Mouse (Mus musculus) liver, embryonic 16.5 days (tissue): ENCODE data around the gene Spag16. TPM values are rescaled to one million over a fixed set of nuclear protein-coding genes. Genes with fewer than 3 reads are reported as not detected.

ENCODE experiments used
- ATAC-seq: fragments of 200-750 bp; cut with Nextera tagmentation; 2 replicates; pipeline ENCODE4 v1.8.0; 2017; ENCODE audit warnings: low read depth, mild to moderate bottlenecking, moderate number of reproducible peaks, moderate library complexity
- H3K27ac ChIP-seq: fragments of 300-500 bp; sonication (generic); 2 replicates; pipeline ENCODE4 v1.5.1; 2014; ENCODE audit warnings: mild to moderate bottlenecking, low read length
- H3K27me3 ChIP-seq: fragments of 300-500 bp; sonication (generic); 2 replicates; pipeline ENCODE4 v1.6.1; 2014; ENCODE audit warnings: low read depth, low read length, mixed read lengths; ENCODE audit not compliant: control insufficient read depth, insufficient read depth
- H3K36me3 ChIP-seq: fragments of 300-500 bp; sonication (generic); 2 replicates; pipeline ENCODE4 v1.6.1; 2014; ENCODE audit warnings: mild to moderate bottlenecking; ENCODE audit not compliant: control insufficient read depth, insufficient read depth
- H3K4me1 ChIP-seq: fragments of 300-500 bp; sonication (generic); 2 replicates; pipeline ENCODE4 v1.6.1; 2014; ENCODE audit warnings: low read depth, low read length, mixed read lengths; ENCODE audit not compliant: control insufficient read depth
- H3K4me2 ChIP-seq: fragments of 300-500 bp; sonication (generic); 2 replicates; pipeline ENCODE4 v1.6.1; 2014; ENCODE audit warnings: low read depth, low read length, mixed read lengths
- H3K4me3 ChIP-seq: fragments of 300-500 bp; sonication (generic); 2 replicates; pipeline ENCODE4 v1.5.1; 2014; ENCODE audit warnings: low read depth, mild to moderate bottlenecking, low read length
- H3K9ac ChIP-seq: fragments of 300-500 bp; sonication (generic); 2 replicates; pipeline ENCODE4 v1.6.1; 2014; ENCODE audit warnings: low read depth, low read length
- H3K9me3 ChIP-seq: fragments of 300-500 bp; sonication (generic); replicated peaks from 2 replicates; pipeline ENCODE4 v1.6.1; 2016; ENCODE audit warnings: low read length; ENCODE audit not compliant: control insufficient read depth
- WGBS: fragments of 180-500 bp; shearing (Covaris S2); extraction: QIAGEN DNeasy Blood & Tissue Kit; methylation state at CpG from one replicate; pipeline ENCODE4 v1.1.7; 2014; ENCODE audit not compliant: insufficient replicate concordance; 5-methylcytosine and 5-hydroxymethylcytosine counted together
- polyA plus RNA-seq: library from polyadenylated mRNA; unstranded; fragments of >200 nt; fragmentation: Nextera tagmentation; extraction: Ambion mirVana; gene quantifications from 2 replicates; pipeline ENCODE4 v1.2.1, GENCODE M21; 2015

The Spag16 gene
- polyA plus RNA-seq, 1 experiment from 2014 or later = not detected

DNA sequence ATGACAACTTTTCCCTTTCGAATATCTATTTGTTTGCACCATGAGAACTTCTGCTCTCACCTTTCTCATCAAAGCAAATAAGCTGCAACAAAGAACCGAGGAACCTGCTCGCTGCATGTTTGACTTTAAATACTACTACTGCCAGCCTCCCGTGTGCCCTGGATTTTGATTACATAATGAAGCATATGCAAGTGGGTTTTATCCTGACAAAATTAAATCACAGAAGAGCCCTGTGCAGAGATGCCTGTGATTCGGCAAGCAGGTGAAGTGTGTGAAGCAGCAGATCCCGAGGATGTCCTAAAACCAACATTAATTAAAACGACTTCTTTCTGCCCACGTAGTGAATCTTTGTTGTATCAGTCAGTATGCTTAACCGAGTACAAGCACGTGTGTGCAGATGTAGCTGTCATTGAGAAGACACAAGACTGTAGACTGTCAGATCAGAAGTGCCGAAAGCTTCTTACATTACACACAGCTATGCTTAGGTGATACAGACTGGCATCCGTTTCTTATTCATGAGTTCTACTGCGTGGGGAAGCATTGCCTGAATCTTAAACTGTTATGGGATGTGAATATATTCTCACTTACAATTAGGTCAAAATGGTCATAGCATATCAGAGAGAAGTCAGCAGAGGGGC, 489.5 kb downstream of the Spag16 start:
- no peak overlapping the region for H3K4me2 ChIP-seq
- 63% methylated on average over 13 of the region's 13 CpGs for whole genome bisulfite sequencing
- H3K9ac ChIP-seq = no peak overlapping the region
- H3K27ac ChIP-seq = no peak overlapping the region
- no peaks in the 10 kb centered on the region for H3K4me1 ChIP-seq
- no peaks in the 10 kb centered on the region for H3K36me3 ChIP-seq
- H3K27me3 ChIP-seq = no peaks in the 10 kb centered on the region
- no peak for ATAC-seq
- no peaks in the 10 kb centered on the region for H3K9me3 ChIP-seq
- H3K4me3 ChIP-seq = no peak overlapping the region

- Histone ChIP-seq H3K36me3 (no peaks in the 10 kb centered on the region), H3K4me2 (no peak overlapping the region)
- WGBS = 48% methylated on average over 4 of the region's 4 CpGs
Observed at GRCm38 (mm10) chr1:70320951-70321350, 494.2 kb downstream of the Spag16 start.

GRCm38 (mm10) chr1:70346179-70346578, 519.4 kb downstream of the Spag16 start:
- 39% methylated on average over 2 of the region's 2 CpGs for WGBS
- Histone ChIP-seq H3K9me3 (no peaks in the 10 kb centered on the region), H3K4me2 (no peak overlapping the region), H3K9ac (no peak overlapping the region), H3K27me3 (no peaks in the 10 kb centered on the region), H3K4me3 (no peak overlapping the region), H3K4me1 (no peaks in the 10 kb centered on the region), H3K27ac (no peak overlapping the region), H3K36me3 (no peaks in the 10 kb centered on the region)
- no peak for ATAC-seq

More at GRCm38 (mm10) chr1:70320951-70321350, 494.2 kb downstream of the Spag16 start:
- Histone ChIP-seq H3K4me3 (no peak overlapping the region), H3K4me1 (no peaks in the 10 kb centered on the region), H3K27me3 (no peaks in the 10 kb centered on the region), H3K27ac (no peak overlapping the region), H3K9me3 (no peaks in the 10 kb centered on the region), H3K9ac (no peak overlapping the region)
- no peak for ATAC-seq

DNA sequence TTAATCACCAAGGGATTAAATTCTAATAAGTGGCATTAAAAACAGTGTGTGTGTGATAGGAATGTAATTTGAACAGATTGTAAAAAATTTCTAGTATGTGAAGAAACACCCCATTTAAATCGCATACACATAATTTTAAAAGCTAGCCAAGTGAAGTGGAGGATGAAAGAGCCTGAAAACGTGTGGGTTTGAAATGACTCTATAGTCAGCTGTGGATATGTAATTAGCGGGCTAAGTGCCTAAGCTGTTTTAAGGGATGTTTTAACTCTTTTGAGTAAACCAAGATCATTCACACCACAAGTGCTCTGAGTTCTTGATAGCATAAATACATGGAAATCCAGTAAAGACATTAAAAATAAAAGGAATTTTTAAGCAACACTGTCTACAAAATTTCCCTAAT, 524.6 kb downstream of the Spag16 start:
- Histone ChIP-seq H3K36me3 (no peaks in the 10 kb centered on the region), H3K27me3 (no peaks in the 10 kb centered on the region), H3K4me3 (no peak overlapping the region), H3K4me2 (no peak overlapping the region), H3K27ac (no peak overlapping the region), H3K4me1 (no peaks in the 10 kb centered on the region), H3K9me3 (no peaks in the 10 kb centered on the region), H3K9ac (no peak overlapping the region)
- 54% methylated on average over 3 of the region's 3 CpGs for WGBS
- no peak for ATAC-seq

GRCm38 (mm10) chr1:70354014-70354413, 527.2 kb downstream of the Spag16 start:
- H3K4me2 ChIP-seq = no peak overlapping the region
- no peaks in the 10 kb centered on the region for H3K36me3 ChIP-seq
- no peak overlapping the region for H3K4me3 ChIP-seq
- no peak overlapping the region for H3K9ac ChIP-seq
- H3K4me1 ChIP-seq = no peaks in the 10 kb centered on the region
- no peak for ATAC-seq
- H3K27me3 ChIP-seq = no peaks in the 10 kb centered on the region
- no peaks in the 10 kb centered on the region for H3K9me3 ChIP-seq
- H3K27ac ChIP-seq = no peak overlapping the region

- H3K27me3 ChIP-seq = no peaks in the 10 kb centered on the region
- no peaks in the 10 kb centered on the region for H3K9me3 ChIP-seq
- no peak overlapping the region for H3K27ac ChIP-seq
- H3K4me2 ChIP-seq = no peak overlapping the region
- no peak overlapping the region for H3K4me3 ChIP-seq
- WGBS = 53% methylated on average over 4 of the region's 4 CpGs
- H3K9ac ChIP-seq = no peak overlapping the region
- H3K4me1 ChIP-seq = no peaks in the 10 kb centered on the region
- ATAC-seq = no peak
- H3K36me3 ChIP-seq = no peaks in the 10 kb centered on the region
Observed at GRCm38 (mm10) chr1:70371721-70372120, 545.0 kb downstream of the Spag16 start.

GRCm38 (mm10) chr1:70380096-70380495, 553.3 kb downstream of the Spag16 start:
- no peak overlapping the region for H3K27ac ChIP-seq
- no peaks in the 10 kb centered on the region for H3K4me1 ChIP-seq
- no peak for ATAC-seq
- no peaks in the 10 kb centered on the region for H3K27me3 ChIP-seq
- H3K9me3 ChIP-seq = no peaks in the 10 kb centered on the region
- WGBS = 75% methylated on average over 7 of the region's 7 CpGs
- no peak overlapping the region for H3K9ac ChIP-seq
- no peak overlapping the region for H3K4me2 ChIP-seq
- H3K36me3 ChIP-seq = no peaks in the 10 kb centered on the region
- no peak overlapping the region for H3K4me3 ChIP-seq

GRCm38 (mm10) chr1:70442209-70443080, 615.7 kb downstream of the Spag16 start:
- no peaks in the 10 kb centered on the region for H3K9me3 ChIP-seq

DNA sequence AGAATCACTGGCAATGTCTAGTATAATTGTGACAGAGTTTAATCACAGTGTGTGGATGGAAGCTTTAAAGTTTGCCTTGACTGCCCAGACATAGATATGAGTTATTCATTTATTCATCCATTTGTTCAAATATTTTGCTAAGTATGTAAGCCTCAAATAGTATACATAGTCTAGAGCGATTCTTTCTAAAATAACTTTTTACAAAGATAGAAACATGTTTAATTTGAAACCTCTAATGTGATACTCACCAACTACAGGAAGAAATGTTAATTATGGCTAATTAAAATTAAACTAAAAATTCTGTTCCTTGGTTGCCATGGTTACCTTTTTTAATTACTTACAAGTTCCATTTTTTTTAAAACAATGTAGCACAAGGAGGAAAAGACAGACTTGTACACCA, 653.1 kb downstream of the Spag16 start:
- Histone ChIP-seq H3K27me3 (no peaks in the 10 kb centered on the region), H3K4me1 (no peaks in the 10 kb centered on the region), H3K9ac (no peak overlapping the region), H3K9me3 (no peaks in the 10 kb centered on the region), H3K4me2 (no peak overlapping the region), H3K4me3 (no peak overlapping the region), H3K36me3 (no peaks in the 10 kb centered on the region), H3K27ac (no peak overlapping the region)
- no peak for ATAC-seq
- WGBS = 56% methylated on average over 1 of the region's 1 CpGs

More at GRCm38 (mm10) chr1:70442209-70443080, 615.7 kb downstream of the Spag16 start:
- 53% methylated on average over 9 of the region's 9 CpGs for WGBS
- Histone ChIP-seq H3K4me2 (no peak overlapping the region), H3K9ac (no peak overlapping the region), H3K4me1 (no peaks in the 10 kb centered on the region), H3K27me3 (no peaks in the 10 kb centered on the region), H3K27ac (no peak overlapping the region), H3K36me3 (no peaks in the 10 kb centered on the region), H3K4me3 (no peak overlapping the region)
- no peak for ATAC-seq
